Mouse (Mus musculus) liver, embryonic 14.5 days (tissue): Measurements from ENCODE around the gene Olfr705. TPM values are rescaled to one million over a fixed set of nuclear protein-coding genes. Genes with fewer than 3 reads are reported as not detected.
"Not testable (repeated sequence)": the region's sequence is repeated elsewhere in the genome, so short reads cannot be mapped to it uniquely, and the experiment has no call there.

ENCODE experiments used
- ATAC-seq: fragments of 200-750 bp; cut with Nextera tagmentation; 2 replicates; pipeline ENCODE4 v1.8.0; 2017; ENCODE audit warnings: moderate number of reproducible peaks, mild to moderate bottlenecking, moderate library complexity; ENCODE audit not compliant: insufficient read depth
- DNase-seq, 3 experiments: peaks; one replicate each; pipeline ENCODE4 v3.0.0-alpha.2; 2012 to 2013; ENCODE audit warnings: low read depth in 3 of 3, low spot score in 3 of 3
- H3K27ac ChIP-seq: fragments of 300-500 bp; sonication (generic); 2 replicates; pipeline ENCODE4 v1.5.1; 2014; ENCODE audit warnings: moderate library complexity, mild to moderate bottlenecking, control low read depth, inconsistent platforms
- H3K27me3 ChIP-seq: fragments of 300-500 bp; sonication (generic); 2 replicates; pipeline ENCODE4 v1.6.1; 2014; ENCODE audit warnings: mild to moderate bottlenecking, low read length, moderate library complexity; ENCODE audit not compliant: control insufficient read depth, insufficient read depth
- H3K36me3 ChIP-seq: fragments of 300-500 bp; sonication (generic); replicated peaks from 2 replicates; pipeline ENCODE4 v1.6.1; 2014; ENCODE audit warnings: low read depth; ENCODE audit not compliant: control insufficient read depth, insufficient read depth
- H3K4me1 ChIP-seq, 2 experiments: fragments of 200-500 bp in 1 of 2; fragments of 300-500 bp in 1 of 2; sonication (generic) in 1 of 2; replicated peaks; 2 replicates each; pipeline ENCODE4 v1.6.1; 2012 to 2014; ENCODE audit warnings: antibody characterized with exemption in 1 of 2, inconsistent platforms in 1 of 2, low read length in 1 of 2; ENCODE audit not compliant: control insufficient read depth in 2 of 2, insufficient read depth in 2 of 2
- H3K4me2 ChIP-seq: fragments of 300-500 bp; sonication (generic); 2 replicates; pipeline ENCODE4 v1.6.1; 2014; ENCODE audit warnings: low read depth, mild to moderate bottlenecking, control low read depth, moderate library complexity
- H3K4me3 ChIP-seq, 2 experiments: fragments of 200-500 bp in 1 of 2; fragments of 300-500 bp in 1 of 2; sonication (generic) in 1 of 2; 2 replicates each; pipeline ENCODE4 v1.5.1; 2012 to 2014; ENCODE audit warnings: low read depth in 2 of 2, low read length in 2 of 2, mild to moderate bottlenecking in 2 of 2, control low read depth in 1 of 2, inconsistent platforms in 1 of 2, moderate library complexity in 1 of 2; ENCODE audit not compliant: insufficient read depth in 1 of 2
- H3K9ac ChIP-seq: fragments of 300-500 bp; sonication (generic); replicated peaks from 2 replicates; pipeline ENCODE4 v1.6.1; 2014; ENCODE audit warnings: mild to moderate bottlenecking, control low read depth, moderate library complexity
- H3K9me3 ChIP-seq: fragments of 300-500 bp; sonication (generic); 2 replicates; pipeline ENCODE4 v1.6.1; 2016; ENCODE audit warnings: low read length, mixed read lengths; ENCODE audit not compliant: control insufficient read depth
- CTCF ChIP-seq: IDR thresholded peaks from 2 replicates; pipeline ENCODE4 v1.5.1; 2016; ENCODE audit warnings: antibody characterized with exemption, low read depth, control low read depth
- EP300 ChIP-seq: IDR thresholded peaks from 2 replicates; pipeline ENCODE4 v1.6.1; 2016; ENCODE audit warnings: antibody characterized with exemption, low read depth
- WGBS: fragments of 180-500 bp; shearing (Covaris S2); extraction: QIAGEN DNeasy Blood & Tissue Kit; methylation state at CpG from one replicate; pipeline ENCODE4 v1.1.7; 2014; ENCODE audit not compliant: insufficient replicate concordance; 5-methylcytosine and 5-hydroxymethylcytosine counted together
- polyA plus RNA-seq, 2 experiments: library from polyadenylated mRNA; depleted of rRNA in 1 of 2; stranded (reverse) in 1 of 2; unstranded in 1 of 2; fragments of >200 nt; fragmentation: Nextera tagmentation in 1 of 2; extraction: Ambion mirVana in 1 of 2; gene quantifications; 2 replicates each; pipeline versions ENCODE4 v1.2.1 to v1.2.3; 2012 to 2014

Olfr705 gene
- polyA plus RNA-seq (2012; rRNA removed) (not detected in 2 replicates), polyA plus RNA-seq (2014; fragmentation: Nextera tagmentation; extraction: Ambion mirVana) (not detected in 2 replicates)

DNA sequence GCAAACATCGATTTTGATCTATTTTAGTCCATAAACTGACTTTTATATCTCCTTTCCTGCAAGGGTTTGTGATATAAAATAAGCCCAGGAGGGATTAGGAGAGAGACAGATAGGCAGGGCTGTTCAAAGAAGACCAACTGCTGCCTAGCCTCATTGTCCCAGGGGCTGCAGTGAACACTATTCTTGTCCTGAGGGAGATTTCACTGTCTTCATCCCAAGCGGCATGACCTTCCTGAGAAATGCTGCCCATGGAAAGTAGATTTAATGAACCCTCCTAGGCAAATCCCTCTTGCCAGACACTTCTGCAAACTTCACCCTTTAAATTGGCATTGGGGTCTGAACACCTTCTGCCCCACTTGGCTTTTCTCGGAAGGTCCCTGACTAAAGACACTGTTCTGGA is at the start of gene Olfr705:
Olfr705 (minus strand) TSS at position 101 of the 400 bp plus-strand sequence.
- WGBS = 57% methylated on average over 3 of the region's 3 CpGs
- DNase-seq = no peak
- H3K9ac ChIP-seq = no peak within 1 kb of the TSS

GRCm38 (mm10) chr7:106920961-106921360 is 44.3 kb upstream of the Olfr705 start:
- not testable (repeated sequence) for H3K4me2 ChIP-seq, H3K36me3 ChIP-seq, H3K4me3 ChIP-seq, H3K4me1 ChIP-seq, H3K27me3 ChIP-seq, ATAC-seq, H3K27ac ChIP-seq, H3K9me3 ChIP-seq, H3K9ac ChIP-seq, DNase-seq
- WGBS = 66% methylated on average over 7 of the region's 7 CpGs

More for the DNA sequence above, at the start of gene Olfr705:
- Histone ChIP-seq H3K9me3 (no peaks in the 10 kb centered on the region), H3K36me3 (no peaks in the 10 kb centered on the region), H3K4me1 (no peaks in the 10 kb centered on the region), H3K27ac (no peak within 1 kb of the TSS), H3K27me3 (no peaks in the 10 kb centered on the region), H3K4me3 (no peak within 1 kb of the TSS), H3K4me2 (no peak within 1 kb of the TSS)
- TF ChIP-seq EP300 (no peak), CTCF (no peak)
- no peak for ATAC-seq

DNA sequence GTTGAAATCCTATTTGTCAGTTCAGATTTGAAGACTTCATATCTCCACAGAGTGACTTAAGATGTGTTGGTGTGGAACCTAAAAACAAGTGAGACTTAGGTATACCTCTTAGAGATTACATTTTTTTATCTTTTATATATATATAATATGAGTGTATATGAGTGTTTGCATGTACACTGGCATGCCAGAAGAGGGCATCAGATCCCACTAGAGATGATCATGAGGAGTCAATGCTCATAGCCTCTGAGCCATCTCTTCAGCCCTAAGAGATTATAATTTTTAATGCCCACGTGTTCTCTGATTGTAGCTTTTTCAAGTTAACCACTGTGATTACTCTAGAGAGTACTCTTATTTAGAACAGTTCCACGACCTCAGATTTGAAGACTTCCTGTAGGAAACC is 31.0 kb upstream of the Olfr705 start, which contains the start of gene Olfr1532-ps1:
Olfr1532-ps1 (plus strand) TSS at position 326 of the 400 bp plus-strand sequence.
- TF ChIP-seq CTCF = no peak
- TF ChIP-seq EP300 = no peak
- no peak for DNase-seq
- ATAC-seq = no peak
- H3K27me3 ChIP-seq = no peaks in the 10 kb centered on the region
- H3K4me2 ChIP-seq = no peak within 1 kb of the TSS
- no peaks in the 10 kb centered on the region for H3K9me3 ChIP-seq
- no peaks in the 10 kb centered on the region for H3K36me3 ChIP-seq
- H3K27ac ChIP-seq = no peak within 1 kb of the TSS
- no peaks in the 10 kb centered on the region for H3K4me1 ChIP-seq
- 20% methylated on average over 2 of the region's 2 CpGs for WGBS
- H3K4me3 ChIP-seq = no peak within 1 kb of the TSS
- H3K9ac ChIP-seq = no peak within 1 kb of the TSS

GRCm38 (mm10) chr7:106901141-106901540 is 24.4 kb upstream of the Olfr705 start, which contains the start of gene Olfr707:
Gene Olfr707, minus strand, starts transcription at chr7:106901241.
- H3K4me2 ChIP-seq, H3K27me3 ChIP-seq, H3K4me1 ChIP-seq, H3K27ac ChIP-seq, H3K9me3 ChIP-seq, ATAC-seq, DNase-seq, H3K36me3 ChIP-seq, H3K4me3 ChIP-seq, H3K9ac ChIP-seq: not testable (repeated sequence)
- 58% methylated on average over 3 of the region's 3 CpGs for WGBS

- 64% methylated on average over 2 of the region's 2 CpGs for WGBS
These were observed 11.4 kb upstream of the Olfr705 start, which contains the start of gene Olfr706 for GRCm38 (mm10) chr7:106888062-106888461. Gene Olfr706, minus strand, starts transcription at chr7:106888162.

More at GRCm38 (mm10) chr7:106888062-106888461, 11.4 kb upstream of the Olfr705 start, which contains the start of gene Olfr706:
- TF ChIP-seq CTCF = no peak
- TF ChIP-seq EP300 = no peak
- Histone ChIP-seq H3K4me2 (no peak within 1 kb of the TSS), H3K4me3 (no peak within 1 kb of the TSS), H3K27me3 (no peaks in the 10 kb centered on the region), H3K9ac (no peak within 1 kb of the TSS), H3K36me3 (no peaks in the 10 kb centered on the region), H3K27ac (no peak within 1 kb of the TSS), H3K4me1 (no peaks in the 10 kb centered on the region), H3K9me3 (no peaks in the 10 kb centered on the region)
- DNase-seq (no peak), ATAC-seq (no peak)
